Mouse (Mus musculus) duodenum, adult 2 months (tissue): ENCODE results near the gene Upk1b. TPM values are rescaled to one million over a fixed set of nuclear protein-coding genes. Genes with fewer than 3 reads are reported as not detected.

Source experiments
- polyA plus RNA-seq: library from polyadenylated mRNA; depleted of rRNA; stranded (reverse); fragments of >200 nt; gene quantifications from 2 replicates; pipeline ENCODE4 v1.2.3, GENCODE M21; 2012; ENCODE audit warnings: low replicate concordance; rRNA removed

The Upk1b gene
- polyA plus RNA-seq: 2.2 and 3.0 TPM in 2 replicates

DNA sequence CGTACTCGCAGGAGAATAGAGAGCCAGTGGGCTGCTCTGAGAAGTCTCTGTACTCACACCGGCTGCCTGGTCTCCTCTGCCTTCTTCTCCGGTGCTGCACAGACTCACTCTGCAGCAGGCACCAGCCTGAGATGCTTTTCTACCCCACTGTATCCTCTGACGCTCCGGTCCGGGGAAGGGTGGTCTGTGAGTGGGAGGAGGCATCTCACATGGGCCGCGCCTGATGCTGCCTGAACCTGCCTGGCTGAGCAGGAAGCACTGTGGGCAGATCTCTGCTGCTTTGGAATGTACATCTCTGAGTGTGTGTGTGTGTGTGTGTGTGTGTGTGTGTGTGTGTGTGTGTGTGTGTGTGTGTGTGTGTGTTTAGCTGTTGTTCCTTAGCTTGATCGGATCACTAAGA, at the start of gene Upk1b:
Upk1b (minus strand) TSS at position 238 of the 400 bp plus-strand sequence.

DNA sequence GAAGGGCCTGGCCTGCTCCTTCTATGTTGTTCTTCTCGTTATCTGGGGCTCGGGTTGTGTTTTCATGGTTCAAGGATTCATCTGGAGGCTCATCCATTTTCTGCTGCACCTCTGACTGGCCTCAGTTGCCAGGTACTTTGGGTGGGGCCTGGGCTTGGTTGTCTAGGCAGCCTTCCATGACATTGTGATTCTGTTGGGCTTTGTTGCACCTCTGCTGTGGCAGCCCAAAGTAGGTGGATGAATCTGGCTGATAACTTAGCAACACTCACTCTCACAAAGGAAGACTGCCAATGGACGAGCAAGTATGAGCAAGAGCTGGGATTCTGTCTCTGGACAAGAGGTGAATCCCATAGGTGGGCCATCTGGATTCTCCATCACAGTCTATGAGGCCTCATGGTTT, 28.5 kb upstream of the Upk1b start, which contains the start of gene 4930435E12Rik:
4930435E12Rik (minus strand) TSS at position 101 of the 400 bp plus-strand sequence.

DNA sequence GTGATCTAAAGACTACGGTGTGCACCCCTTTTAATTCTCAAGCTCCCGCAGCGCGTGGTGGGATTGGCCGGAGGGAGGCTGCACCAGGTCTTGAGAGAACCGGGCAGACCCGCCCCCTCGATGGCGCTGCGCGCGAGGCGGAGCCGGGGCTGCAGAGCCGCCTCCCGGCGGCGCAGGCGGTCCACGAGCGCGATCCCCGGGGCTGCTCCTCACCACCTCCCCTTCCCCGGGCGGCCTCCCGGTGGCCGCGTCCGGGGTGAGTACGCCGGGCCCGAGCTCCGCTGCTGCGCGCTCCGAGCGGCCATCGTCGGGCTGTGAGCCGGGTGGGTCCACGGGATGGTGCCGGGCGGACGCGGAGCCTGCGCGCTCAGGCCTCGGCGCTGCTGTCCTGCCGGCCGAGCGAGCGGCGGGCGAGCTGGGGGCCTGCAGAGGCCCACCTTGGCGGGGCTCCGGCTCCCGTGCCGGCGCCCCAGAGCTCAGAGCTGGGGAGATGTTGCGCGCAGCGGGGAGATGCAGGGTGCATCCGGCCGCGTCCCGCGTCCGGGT, 57.9 kb downstream of the Upk1b start, which contains the start of gene B4galt4:
B4galt4 (plus strand) TSS at position 152 of the 546 bp plus-strand sequence.

Other genes starting within 250 kb of the Upk1b start
- gene Tmem39a, start 241.6 kb downstream of the Upk1b start, polyA plus RNA-seq: 21.6 and 26.9 TPM in 2 replicates
- 1.5 and 1.6 TPM in 2 replicates for gene Arhgap31, start 87.1 kb downstream of the Upk1b start, polyA plus RNA-seq
- gene B4galt4, start 58.1 kb downstream of the Upk1b start, polyA plus RNA-seq: 8.3 and 10.1 TPM in 2 replicates
- not detected in 2 replicates for gene 4930435E12Rik, start 28.4 kb upstream of the Upk1b start, polyA plus RNA-seq
- 0.06 and 0.28 TPM in 2 replicates for gene Igsf11, start 92.3 kb upstream of the Upk1b start, polyA plus RNA-seq